Mouse (Mus musculus) brown adipose tissue, adult 24 weeks (tissue): ENCODE data around the gene Stam2. TPM values are rescaled to one million over a fixed set of nuclear protein-coding genes. Genes with fewer than 3 reads are reported as not detected.

Experiments
- H3K27ac ChIP-seq: fragments of 200-500 bp; replicated peaks from 2 replicates; pipeline ENCODE4 v1.5.1; 2012; ENCODE audit warnings: low read depth, mild to moderate bottlenecking, low read length
- H3K4me1 ChIP-seq: fragments of 200-500 bp; 2 replicates; pipeline ENCODE4 v1.6.1; 2012; ENCODE audit warnings: low read length, mixed read lengths; ENCODE audit not compliant: control insufficient read depth, insufficient read depth, insufficient read length
- H3K4me3 ChIP-seq: fragments of 200-500 bp; 2 replicates; pipeline ENCODE4 v1.5.1; 2012; ENCODE audit warnings: low read depth, mild to moderate bottlenecking, low read length, moderate library complexity; ENCODE audit not compliant: insufficient read depth
- polyA plus RNA-seq: library from polyadenylated mRNA; stranded (reverse); fragments of >200 nt; gene quantifications from 2 replicates; pipeline ENCODE4 v1.2.4, GENCODE M21; 2012; ENCODE audit not compliant: missing spikeins, insufficient read depth, insufficient read length

The Stam2 gene
- polyA plus RNA-seq = 8.5 and 13.4 TPM in 2 replicates

- Histone ChIP-seq H3K4me3 (peak within 1 kb of the TSS; percentile 74), H3K27ac (peak within 1 kb of the TSS; percentile 99), H3K4me1 (peaks cover 3% of the 10 kb centered on the region; the same call in 1 of the 2 replicates)
Measured at GRCm38 (mm10) chr2:52742256-52743158, at the start of gene Stam2. Stam2 (minus strand) TSS chr2:52742281.

GRCm38 (mm10) chr2:52785106-52785721, 43.1 kb upstream of the Stam2 start:
- no peak overlapping the region for H3K4me3 ChIP-seq
- H3K27ac ChIP-seq = no peak overlapping the region
- H3K4me1 ChIP-seq = peaks cover 3% of the 10 kb centered on the region; the same call in 1 of the 2 replicates

- Histone ChIP-seq H3K4me3 (no peak overlapping the region), H3K27ac (no peak overlapping the region), H3K4me1 (peaks cover 6% of the 10 kb centered on the region; the same call in 1 of the 2 replicates)
Measured at GRCm38 (mm10) chr2:52779987-52780386, 37.9 kb upstream of the Stam2 start.

DNA sequence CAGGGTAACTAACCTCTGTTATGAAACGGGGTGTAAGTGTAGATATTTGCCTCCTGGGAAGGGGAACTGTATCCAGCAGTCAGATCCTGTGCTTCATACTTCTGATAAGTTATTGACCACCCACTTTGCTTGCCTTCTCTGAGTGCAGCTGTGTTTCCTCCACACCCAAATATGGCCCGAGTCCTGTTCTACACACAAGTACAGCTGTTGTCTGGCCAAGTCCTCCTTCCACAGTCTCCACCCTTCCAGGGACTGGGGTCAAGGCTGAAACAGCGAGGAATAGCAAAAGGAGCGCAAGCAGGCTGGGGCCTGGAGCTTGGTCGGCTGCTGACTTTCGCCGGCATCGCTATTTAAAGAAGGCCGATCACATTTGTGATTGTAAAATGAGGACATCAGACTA, 37.3 kb upstream of the Stam2 start:
- 0 out of 2 replicates have a peak, but pooled peaks cover 2% of the 10 kb centered on the region for H3K4me1 ChIP-seq
- H3K27ac ChIP-seq = no peak overlapping the region
- H3K4me3 ChIP-seq = no peak overlapping the region

- Histone ChIP-seq H3K4me1 (0 out of 2 replicates have a peak, but pooled peaks cover 2% of the 10 kb centered on the region), H3K4me3 (no peak overlapping the region)
Measured at GRCm38 (mm10) chr2:52777839-52778238, 35.8 kb upstream of the Stam2 start.

GRCm38 (mm10) chr2:52774373-52774772, 32.3 kb upstream of the Stam2 start:
- Histone ChIP-seq H3K4me3 (no peak overlapping the region), H3K4me1 (0 out of 2 replicates have a peak, but pooled peaks cover 2% of the 10 kb centered on the region), H3K27ac (no peak overlapping the region)

More at GRCm38 (mm10) chr2:52777839-52778238, 35.8 kb upstream of the Stam2 start:
- H3K27ac ChIP-seq = no peak overlapping the region

DNA sequence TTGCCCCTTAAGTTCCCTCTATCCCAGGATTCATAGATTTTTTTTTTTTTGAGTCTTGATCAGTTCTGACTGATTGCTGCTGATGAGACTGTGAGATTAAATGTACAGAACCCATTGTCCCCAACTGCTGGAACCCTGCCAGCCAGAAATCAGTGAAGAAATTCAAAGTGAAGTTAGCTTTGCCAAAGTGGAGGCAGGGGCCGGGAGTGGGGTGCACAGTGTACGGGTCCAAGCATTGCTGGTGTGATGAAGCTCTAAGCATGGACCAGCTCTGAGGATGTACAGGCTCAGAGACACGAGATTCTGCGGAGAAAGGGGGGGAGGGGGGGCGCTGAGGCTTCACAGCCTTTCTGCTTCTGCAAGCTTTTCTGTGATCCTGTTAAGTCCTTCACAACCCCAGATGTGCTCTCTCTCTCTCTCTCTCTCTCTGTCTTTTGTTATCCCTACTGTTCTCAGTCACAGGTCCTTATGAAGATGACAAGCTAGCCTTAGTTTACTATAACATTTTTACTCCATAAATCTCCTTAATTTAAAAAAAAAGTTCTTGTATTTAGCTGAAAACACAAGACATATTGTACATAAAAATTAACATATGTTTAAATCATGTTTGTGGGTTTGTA, 30.8 kb upstream of the Stam2 start:
- Histone ChIP-seq H3K4me1 (no peaks in the 10 kb centered on the region), H3K27ac (no peak overlapping the region), H3K4me3 (no peak overlapping the region)

GRCm38 (mm10) chr2:52765130-52765529, 23.0 kb upstream of the Stam2 start:
- Histone ChIP-seq H3K4me1 (no peaks in the 10 kb centered on the region), H3K4me3 (no peak overlapping the region), H3K27ac (no peak overlapping the region)

- Histone ChIP-seq H3K27ac (no peak overlapping the region), H3K4me1 (no peaks in the 10 kb centered on the region), H3K4me3 (no peak overlapping the region)
Measured at GRCm38 (mm10) chr2:52763891-52764290, 21.8 kb upstream of the Stam2 start.

DNA sequence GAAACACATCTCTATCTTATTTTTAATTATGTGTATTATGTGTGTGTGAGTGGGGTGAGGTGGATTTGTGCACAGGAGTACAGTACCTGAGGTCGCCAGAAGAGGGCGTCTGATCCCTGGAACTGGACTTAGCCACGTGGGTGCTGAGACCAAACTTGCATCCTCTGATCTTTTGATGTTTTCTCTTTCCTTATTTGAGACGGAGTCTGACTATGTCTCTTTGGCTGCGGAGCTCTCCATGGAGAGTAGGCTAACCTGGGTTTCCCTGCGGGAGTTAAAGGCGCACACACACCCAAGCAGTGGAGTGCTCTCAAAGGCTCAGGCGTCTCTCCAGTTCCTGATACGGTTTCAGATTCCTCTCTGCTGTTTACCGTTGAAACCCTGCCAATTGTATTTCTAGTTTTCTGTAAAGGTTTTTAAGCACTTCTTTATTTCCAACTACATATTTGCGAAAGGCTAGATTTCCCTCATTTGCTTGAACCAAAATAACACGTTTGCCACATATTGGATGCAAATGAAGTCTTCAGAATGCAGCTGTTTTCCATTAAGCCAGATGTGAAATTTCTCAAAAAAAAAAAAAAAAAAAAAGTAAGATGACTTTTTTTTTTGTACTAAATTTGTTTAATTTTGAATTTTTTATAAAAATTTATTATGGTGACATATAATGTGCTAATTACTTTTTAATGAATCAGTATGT, 21.1 kb upstream of the Stam2 start:
- Histone ChIP-seq H3K4me1 (no peaks in the 10 kb centered on the region), H3K4me3 (0 out of 2 replicates have a peak overlapping the region, but pooled peaks have one; percentile 5), H3K27ac (no peak overlapping the region)

DNA sequence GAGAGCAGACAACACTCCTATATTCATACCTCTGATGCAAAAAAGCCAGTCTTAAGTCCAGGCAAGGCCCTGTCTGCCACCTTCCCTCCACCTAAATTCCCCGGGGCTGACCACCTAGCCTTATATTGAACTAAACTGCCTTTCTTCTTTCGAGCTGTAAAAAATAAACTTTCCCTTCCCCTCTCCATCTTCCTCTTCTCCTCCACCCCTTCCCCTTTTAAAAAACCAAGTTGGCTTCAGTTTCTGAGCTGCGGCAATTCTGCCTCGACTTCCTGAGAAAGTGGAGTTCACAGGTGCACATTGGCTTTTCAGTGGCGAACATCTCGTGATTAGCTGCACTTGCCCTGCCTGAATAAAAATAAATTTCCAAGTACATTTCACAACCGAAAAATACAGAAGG, 20.4 kb upstream of the Stam2 start:
- no peaks in the 10 kb centered on the region for H3K4me1 ChIP-seq
- no peak overlapping the region for H3K27ac ChIP-seq
- H3K4me3 ChIP-seq = no peak overlapping the region

- Histone ChIP-seq H3K27ac (no peak overlapping the region), H3K4me3 (no peak overlapping the region), H3K4me1 (no peaks in the 10 kb centered on the region)
Measured at GRCm38 (mm10) chr2:52758627-52759026, 16.5 kb upstream of the Stam2 start.

GRCm38 (mm10) chr2:52756691-52757090, 14.6 kb upstream of the Stam2 start:
- H3K27ac ChIP-seq = no peak overlapping the region

DNA sequence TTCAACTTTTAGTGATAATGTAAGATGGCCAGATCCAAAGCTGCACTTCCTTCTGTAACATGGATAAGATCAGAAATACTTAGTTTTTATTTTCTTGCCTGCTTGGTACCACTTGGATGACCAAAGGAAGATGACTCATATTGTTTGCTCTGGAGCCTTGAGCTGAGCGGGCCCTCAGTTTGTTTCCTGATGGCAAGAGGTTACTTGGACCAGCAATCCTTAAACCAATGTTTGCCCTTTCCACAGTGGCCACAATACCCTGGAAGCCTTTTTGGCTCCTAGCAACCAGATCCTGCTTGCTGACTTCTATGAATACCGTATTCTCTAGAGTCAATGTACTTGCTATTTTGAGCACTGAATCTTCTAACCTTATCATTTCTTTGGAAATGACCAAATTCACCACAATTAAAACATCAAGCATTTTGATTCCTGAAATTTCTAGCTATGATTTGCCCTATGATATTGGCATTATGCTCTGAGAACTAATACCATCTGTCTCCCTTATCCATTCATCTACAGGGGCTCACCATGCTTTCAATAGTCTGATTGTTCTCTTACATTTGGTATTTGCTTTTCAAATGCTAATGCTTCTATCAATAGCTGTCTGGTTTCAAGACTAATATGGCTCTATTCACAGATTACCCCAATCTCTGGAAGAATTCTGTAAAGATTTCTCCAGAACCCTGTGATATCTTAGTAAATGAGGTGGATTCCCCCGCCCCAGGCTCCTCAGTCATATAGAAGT, 11.7 kb upstream of the Stam2 start:
- Histone ChIP-seq H3K4me1 (no peaks in the 10 kb centered on the region), H3K27ac (no peak overlapping the region), H3K4me3 (no peak overlapping the region)

More at GRCm38 (mm10) chr2:52756691-52757090, 14.6 kb upstream of the Stam2 start:
- Histone ChIP-seq H3K4me3 (no peak overlapping the region), H3K4me1 (no peaks in the 10 kb centered on the region)
